Mouse (Mus musculus): Measurements from ENCODE around the gene Sdr42e1.
A peak's percentile ranks its signal among the peaks of the same experiment; 100 is the strongest.

Gene Sdr42e1

DNA sequence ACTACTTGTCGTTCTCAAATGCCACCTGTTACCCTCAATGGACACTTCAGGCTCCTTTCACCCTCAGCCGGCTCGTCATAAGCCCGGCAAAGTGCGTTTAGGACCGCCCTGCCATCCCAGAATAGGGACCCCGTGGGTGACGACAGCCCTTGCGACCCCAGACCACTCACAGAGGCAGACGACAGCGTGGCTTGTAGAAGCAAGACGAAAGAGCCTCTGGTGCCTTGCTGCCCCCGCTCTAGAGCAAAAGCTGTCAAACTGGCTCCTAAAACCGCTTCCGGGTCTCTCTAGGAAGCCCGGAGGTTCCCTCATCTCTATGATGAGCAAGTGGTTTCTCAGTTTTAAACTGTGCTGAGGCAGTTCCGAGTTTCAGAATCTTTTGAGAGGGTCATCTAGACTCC lies at the start of gene Sdr42e1:
TSS of gene Sdr42e1 (minus strand) at position 260 of the 401 bp plus-strand sequence.
- peak; percentile 35 for DNase-seq (ENCODE audit: low read depth)

GRCm38 (mm10) chr8:117718152-117718860 lies 44.8 kb upstream of the Sdr42e1 start:
- DNase-seq (ENCODE audit: low read depth), result no peak

DNA sequence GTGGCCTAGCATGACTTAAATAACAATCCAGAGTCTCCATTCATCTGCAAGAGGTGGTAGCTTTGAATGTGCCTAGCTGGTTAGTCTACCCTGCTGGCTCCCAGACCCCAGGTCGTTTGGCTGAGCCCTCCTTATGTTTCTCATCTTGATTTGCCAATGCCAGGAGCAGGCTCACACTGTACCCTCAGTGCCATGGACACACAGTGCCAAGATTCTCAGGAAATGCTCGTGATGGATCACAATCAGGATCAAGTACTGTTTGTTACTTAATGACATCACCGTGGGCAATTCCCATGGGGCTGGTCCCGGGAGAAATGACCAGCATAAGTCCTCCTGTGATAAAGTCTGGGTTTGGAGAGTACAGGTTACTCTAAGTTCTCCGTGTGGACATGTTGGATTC lies 42.4 kb upstream of the Sdr42e1 start:
- no peak for DNase-seq (ENCODE audit: low read depth)

DNA sequence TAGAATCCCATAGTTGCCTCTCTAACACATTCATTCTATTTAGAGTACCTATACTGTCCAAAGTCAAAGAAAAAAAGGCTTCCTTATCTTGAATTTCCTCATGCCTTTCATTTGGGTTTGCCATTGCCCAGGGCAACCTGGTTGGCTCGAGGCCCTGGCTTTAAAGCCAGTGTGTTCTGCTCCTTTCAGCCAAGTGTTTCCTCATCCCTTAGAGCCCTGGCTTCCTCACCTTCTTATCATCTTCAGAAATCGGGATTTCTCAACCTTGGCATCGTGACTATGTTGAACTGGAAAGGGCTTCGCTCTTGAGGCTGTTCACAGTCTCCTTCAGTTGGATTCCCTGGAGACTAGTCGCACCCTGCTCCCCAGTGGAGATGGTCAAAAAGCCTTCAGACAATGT lies 41.1 kb upstream of the Sdr42e1 start:
- no peak for DNase-seq (ENCODE audit: low read depth)

- DNase-seq (ENCODE audit: low read depth), result no peak
Measured at GRCm38 (mm10) chr8:117712226-117712625, 38.7 kb upstream of the Sdr42e1 start.

GRCm38 (mm10) chr8:117706141-117706540 lies 32.7 kb upstream of the Sdr42e1 start:
- DNase-seq (ENCODE audit: low read depth), result no peak

DNA sequence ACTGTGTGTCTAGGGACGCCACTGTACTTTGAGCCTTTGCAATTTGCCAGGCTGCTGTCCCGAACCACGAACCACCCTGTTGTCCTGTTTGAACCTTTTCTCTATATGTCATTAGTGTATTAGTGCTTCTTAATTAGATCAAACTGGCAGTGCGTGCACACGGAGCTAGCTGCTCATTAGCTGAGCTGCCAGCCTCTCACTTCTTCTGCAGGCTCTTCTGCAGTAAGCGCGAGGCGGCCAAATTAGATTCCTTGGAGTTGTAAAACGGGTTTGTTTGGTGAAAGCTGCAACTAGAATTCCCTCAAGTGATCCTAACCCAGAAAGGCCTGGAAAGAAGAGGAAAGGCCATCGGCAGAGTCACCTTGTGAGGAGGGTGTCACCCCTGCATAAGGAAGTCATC lies 29.2 kb upstream of the Sdr42e1 start:
- no peak for DNase-seq (ENCODE audit: low read depth)

DNA sequence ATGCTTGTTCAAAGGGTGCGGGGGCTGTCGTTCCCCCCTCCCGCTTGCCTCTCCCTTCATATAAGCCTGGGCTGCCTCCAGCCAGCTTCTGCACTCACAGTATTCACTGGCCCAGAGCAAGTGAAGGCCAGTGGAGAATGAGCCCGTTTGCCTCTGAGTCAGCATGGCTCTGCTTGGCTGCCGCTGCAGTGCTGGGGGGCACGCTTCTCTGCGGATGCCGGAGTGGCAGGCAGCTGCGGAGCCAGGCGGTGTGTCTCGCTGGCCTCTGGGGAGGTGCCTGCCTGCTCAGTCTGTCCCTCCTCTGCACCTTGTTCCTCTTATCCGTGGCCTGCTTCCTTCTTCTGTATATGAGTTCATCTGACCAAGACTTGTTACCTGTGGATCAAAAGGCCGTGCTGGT lies 28.4 kb upstream of the Sdr42e1 start, which contains the start of gene Hsd17b2:
TSS of gene Hsd17b2 (plus strand) at position 46 of the 400 bp plus-strand sequence.
- no peak for DNase-seq (ENCODE audit: low read depth)

- DNase-seq (ENCODE audit: low read depth), result no peak
Measured at GRCm38 (mm10) chr8:117701246-117701645, 27.8 kb upstream of the Sdr42e1 start.

DNA sequence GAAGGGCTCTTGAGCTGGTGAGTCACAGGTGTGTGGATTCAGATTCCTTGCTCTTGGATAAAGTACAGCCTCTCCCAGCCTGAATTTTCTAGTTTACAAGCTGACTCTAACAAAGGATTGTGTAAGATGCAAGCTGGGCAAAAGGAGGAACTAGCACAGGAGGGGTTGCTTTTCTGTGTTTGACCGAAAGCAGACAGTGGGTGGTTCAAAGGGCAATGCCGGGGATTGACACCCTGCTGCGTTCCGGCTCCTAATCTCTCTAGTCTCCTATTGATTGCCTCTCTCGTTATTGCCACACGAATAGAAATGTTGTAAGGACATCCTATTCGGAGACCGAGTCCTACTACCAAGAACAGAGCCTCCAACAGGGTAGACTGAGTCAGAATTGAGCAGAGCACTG lies 27.2 kb upstream of the Sdr42e1 start:
- DNase-seq (ENCODE audit: low read depth), result no peak

DNA sequence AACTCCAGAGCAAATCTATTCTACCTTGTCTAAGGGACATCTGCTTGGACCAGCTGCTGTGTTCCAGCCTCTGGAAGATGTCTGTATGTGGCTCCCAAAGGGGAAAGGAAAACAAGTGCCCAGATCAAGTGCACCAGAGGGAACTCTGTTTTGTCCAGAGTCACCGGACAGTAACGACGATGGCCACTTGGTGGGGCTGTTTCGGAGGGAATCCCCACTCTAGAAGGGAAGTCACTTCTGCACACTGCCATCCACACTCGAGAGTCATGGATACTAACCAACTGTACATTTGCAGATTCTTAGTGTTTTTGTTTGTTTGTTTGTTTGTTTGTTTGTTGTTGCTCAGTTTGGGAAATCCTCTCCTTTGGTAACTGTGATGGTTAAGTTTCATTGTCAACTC lies 23.8 kb upstream of the Sdr42e1 start:
- no peak for DNase-seq (ENCODE audit: low read depth)

DNA sequence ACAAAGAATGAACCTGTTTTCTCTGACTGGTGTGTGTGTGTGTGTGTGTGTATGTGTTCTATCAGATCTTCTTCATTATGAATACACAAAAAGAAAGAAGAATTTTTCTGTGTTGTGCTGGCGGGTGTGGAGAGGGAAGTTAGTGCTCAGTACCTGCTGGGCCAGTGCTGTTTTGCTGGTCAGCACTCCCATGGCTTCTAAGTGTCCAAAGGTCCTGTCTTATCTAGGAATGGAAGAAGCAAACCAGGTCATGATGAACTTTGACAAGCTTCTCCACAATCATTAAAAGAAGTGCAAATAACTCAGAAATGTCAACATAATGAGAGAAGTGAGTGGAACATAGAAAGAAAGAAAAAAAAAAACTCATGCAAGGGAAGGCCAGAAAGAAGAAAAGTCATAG lies 22.1 kb upstream of the Sdr42e1 start:
- DNase-seq (ENCODE audit: low read depth), result no peak

- no peak for DNase-seq (ENCODE audit: low read depth)
Measured at GRCm38 (mm10) chr8:117692131-117692530, 18.6 kb upstream of the Sdr42e1 start.

DNA sequence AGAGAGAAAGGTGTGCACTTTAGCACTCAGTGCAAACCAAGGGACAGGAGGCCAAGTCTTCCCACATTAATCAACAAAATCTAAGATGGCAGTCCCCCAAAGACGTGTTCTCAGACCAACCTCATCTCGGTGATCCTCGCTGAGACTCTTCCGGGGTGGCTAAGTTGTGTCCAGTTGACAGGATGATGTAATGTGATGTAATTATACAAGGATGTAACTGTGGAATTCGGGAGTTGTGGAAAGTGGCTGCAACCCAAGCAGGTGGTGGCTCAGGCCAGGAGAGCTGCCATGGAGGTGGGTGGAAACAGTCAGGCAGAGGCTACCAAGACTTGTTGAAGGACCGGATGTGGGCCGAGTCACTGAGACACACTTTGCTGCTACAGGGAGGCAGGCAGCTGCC lies 14.4 kb upstream of the Sdr42e1 start:
- no peak for DNase-seq (ENCODE audit: low read depth)

- DNase-seq (ENCODE audit: low read depth), result no peak
Measured at GRCm38 (mm10) chr8:117684504-117684903, 11.0 kb upstream of the Sdr42e1 start.

GRCm38 (mm10) chr8:117683925-117684472 lies 10.5 kb upstream of the Sdr42e1 start:
- DNase-seq (ENCODE audit: low read depth), result no peak

GRCm38 (mm10) chr8:117678650-117679049 lies 5.2 kb upstream of the Sdr42e1 start:
- no peak for DNase-seq (ENCODE audit: low read depth)

- DNase-seq (ENCODE audit: low read depth), result no peak
Measured at GRCm38 (mm10) chr8:117677011-117677410, 3.5 kb upstream of the Sdr42e1 start.

- DNase-seq (ENCODE audit: low read depth), result no peak
Measured at GRCm38 (mm10) chr8:117676460-117676859, 3.0 kb upstream of the Sdr42e1 start.

GRCm38 (mm10) chr8:117675171-117675570 lies 1.7 kb upstream of the Sdr42e1 start:
- DNase-seq (ENCODE audit: low read depth), result no peak

DNA sequence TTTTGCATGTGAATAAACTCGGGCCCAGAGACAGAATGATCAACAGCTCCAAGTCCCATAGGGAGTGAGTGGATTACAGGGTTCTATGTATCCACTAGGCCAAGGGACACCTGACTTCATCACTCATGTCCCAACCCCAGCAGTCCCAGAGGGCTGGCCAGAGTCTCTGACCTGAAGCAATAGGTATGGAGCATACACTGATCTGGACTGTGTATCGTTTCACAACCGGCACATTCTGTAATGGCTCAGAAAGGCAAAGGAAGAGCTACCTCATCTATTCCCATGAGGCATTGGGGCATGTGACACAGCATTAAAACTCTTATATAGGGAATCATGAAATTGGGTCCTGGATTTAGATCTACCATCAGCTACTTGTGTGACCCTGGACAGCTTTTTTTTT lies 931 bp downstream of the Sdr42e1 start:
- DNase-seq (ENCODE audit: low read depth), result no peak

- no peak for DNase-seq (ENCODE audit: low read depth)
Measured at GRCm38 (mm10) chr8:117670461-117670860, 3.0 kb downstream of the Sdr42e1 start.

DNA sequence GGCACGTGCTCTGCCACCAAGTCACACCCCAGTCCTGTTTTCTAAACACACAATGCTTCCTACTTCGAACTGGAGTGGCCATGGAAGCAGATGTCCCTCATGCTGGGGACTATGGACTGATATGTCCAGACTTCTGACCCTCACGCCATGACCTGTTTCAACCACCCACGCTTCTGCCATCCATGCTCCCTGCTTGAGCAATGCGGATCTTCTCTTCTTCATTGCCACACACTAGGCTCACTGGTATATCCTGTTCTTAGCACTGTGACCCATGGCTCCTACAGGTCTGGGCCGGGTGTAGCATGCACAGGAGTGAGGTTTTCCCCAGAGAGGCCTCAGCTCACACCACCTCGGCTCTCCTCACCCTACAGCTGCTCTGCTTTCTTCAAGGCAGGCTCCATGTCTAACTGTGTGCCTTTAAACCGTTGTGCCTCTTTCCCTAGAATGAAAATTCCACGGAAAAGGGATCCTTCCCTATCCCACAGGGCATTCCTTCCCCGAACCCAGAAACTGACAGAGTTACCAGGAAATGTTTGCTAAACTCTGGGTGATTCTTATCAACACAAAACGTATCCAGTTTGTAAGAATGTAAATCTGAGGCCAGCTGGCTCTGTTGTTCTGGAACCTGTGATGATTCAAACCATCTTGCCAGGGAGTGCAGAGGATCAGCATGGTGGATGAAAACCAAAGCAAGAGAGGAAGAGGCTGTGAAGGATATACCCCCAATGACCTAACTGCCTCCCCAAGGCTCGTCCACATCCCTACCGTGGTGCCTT lies 6.0 kb downstream of the Sdr42e1 start:
- DNase-seq (ENCODE audit: low read depth), result no peak

All from c-Kit-positive CD71-negative TER-119-negative erythroid progenitor cells, embryonic 14.5 days (primary cell).